Mouse (Mus musculus): ENCODE measurements at regions not wholly inside any gene's neighbourhood (a gene's known extent, or its start where the extent isn't known, plus 50 kb on each side); places are given as distances from the start of the nearest gene placed in this dataset.

GRCm38 (mm10) chr15:56045510-56046245, 1431.7 kb downstream of the Slc22a22 start:
- DNase-seq (ENCODE audit: low read depth, low spot score): no peak

DNA sequence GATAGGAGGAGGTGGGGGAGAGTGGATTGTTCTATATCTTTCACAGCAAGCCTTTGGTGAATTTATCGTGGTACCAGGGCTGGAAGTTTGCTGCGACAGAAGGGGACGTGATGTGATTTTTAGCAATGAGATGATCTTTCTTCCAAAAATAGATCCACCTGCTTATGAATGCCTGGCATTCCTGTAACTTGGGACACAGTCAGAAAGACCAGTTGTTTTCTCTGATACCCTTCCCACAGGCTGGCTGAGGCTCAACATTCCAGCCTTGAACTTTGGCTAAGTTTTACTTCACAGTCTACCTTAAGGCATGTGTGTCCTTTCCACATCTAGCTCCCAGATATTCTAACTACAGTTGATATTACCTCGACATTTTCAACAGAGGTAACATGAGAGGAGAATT, 1434.1 kb downstream of the Slc22a22 start:
- no peak for DNase-seq (ENCODE audit: low read depth, low spot score)

DNA sequence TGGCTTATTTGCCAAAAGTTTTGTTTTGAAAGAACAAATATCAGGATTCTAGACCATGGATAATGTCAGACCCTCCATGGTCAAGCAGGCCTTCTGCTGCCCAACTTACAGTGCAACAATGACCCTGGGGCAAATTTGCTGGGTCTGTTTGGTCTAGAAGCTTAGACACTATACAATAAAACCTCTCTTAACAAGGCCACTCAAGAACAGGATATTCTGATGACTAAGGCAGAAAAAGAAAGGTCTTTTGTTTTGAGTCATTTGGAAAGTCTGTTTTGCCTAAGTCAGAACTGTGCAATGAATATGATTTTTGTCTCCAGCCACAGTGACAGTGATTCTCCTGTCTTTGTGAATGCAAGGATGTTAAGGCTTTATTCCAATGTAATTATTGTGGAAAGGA, 1435.0 kb downstream of the Slc22a22 start:
- no peak for DNase-seq (ENCODE audit: low read depth, low spot score)

DNA sequence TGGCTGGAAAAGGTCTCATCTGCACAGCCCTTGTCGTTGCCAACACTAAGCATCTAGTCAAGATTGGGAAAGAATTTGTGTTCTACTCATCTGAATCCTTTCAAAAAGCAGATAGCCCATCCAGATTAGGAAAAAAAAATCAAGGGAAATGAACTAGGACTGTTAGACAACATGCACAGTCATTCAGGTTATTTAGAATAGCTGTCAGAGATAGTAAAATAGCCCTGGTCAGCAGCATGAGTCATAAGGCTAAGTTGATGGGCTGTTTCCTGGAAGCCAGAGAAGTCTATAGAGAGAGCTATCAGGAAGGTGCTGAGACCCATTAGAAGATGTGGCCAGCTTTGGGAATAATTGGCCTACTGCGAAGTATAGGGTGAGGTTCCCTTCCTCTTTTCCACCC, 1447.4 kb downstream of the Slc22a22 start:
- no peak for DNase-seq (ENCODE audit: low read depth, low spot score)

DNA sequence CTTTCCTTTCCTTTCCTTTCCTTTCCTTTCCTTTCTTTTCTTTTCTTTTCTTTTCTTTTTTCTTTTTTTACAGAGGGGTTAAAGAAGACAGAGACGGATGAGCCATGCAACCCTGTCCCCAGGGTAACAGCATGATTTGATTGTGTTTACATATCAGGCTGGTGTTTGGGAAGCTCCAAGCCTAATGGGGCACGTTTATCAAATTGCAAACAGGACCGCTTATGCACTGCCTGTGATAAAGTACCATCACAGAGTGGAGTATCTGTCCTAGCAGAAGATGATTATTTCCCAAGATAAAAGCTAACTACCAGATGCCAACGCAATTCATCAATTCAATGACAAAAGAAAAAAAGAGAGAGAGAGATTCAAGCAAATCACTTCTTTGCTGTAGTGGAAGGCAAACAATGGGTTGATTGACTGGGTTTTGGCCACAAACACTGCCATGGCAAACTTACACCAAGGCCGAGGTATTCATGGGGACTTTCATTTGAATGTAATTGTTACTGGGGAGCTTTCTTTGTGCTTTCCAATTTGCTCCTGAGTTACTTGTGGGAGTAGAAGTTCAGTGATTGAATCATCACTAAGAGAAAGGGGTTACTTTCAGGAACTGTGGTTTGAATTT, 1450.1 kb downstream of the Slc22a22 start:
- DNase-seq (ENCODE audit: low read depth, low spot score): no peak

DNA sequence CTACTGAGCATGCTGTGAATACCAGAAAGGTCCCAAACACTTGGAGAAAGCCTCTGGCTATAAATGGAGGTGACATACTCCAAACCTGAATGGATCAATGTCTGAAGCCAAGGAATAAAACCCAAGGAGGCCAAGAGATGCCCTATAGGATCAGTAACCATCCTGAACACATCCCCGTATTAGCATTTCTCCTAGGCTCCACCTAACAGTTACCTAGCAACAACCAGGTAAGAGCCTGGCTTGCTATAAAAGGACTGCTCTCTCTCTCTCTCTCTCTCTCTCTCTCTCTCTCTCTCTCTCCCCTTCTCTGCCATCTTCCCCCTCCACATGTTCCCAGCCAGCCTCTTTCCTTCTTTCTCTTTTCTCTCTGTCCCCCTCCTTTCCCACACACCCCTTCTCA, 1452.7 kb downstream of the Slc22a22 start:
- no peak for DNase-seq (ENCODE audit: low read depth, low spot score)

DNA sequence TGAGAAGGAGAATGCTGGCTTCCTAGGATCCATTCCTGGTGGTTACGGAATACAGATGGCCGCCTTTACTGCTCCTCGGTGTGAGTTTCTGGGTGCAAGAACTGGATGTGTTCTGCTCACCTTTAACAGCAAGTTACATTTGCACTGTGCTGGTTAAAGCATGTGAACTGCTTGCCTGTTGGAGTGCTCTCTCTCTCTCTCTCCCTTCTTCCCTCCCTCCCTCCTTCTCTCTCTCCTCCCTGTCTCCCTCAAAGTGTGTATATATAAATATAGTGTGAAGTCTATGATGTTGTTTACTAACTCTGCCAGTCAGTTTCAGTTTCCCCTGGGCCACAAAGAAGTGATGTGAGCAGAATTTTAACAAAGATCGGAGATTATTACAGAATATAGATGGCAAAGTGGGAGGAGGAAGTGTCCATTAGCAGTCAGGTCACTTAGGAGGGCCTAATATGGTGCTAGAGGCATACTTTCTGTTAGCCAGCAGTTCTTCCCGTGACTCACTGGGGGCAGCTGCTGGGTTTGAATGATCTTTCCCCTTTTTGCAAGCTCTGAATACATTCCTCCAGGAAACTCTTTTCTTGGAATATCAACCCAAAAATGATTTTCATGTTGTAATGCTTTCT, 1453.5 kb downstream of the Slc22a22 start:
- DNase-seq (ENCODE audit: low read depth, low spot score): no peak

DNA sequence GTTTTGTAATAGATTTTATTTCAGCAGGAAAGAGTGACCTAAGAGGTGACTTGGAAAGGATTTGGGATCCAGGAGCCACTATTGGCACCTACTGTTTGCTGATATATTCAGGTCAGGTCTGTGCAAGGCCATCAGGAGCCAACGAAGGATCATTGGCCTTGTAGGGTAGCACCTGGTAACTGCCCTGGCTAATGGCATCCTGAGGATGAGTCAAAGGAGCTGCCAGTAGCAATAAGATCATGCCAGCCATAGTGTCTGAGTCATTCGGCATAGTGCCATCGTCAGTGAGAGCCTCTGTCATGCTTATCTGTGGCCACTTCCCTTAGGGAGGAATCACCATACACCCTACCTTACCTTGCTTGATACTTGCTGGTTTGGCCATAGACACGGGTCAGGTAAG, 1455.1 kb downstream of the Slc22a22 start:
- no peak for DNase-seq (ENCODE audit: low read depth, low spot score)

DNA sequence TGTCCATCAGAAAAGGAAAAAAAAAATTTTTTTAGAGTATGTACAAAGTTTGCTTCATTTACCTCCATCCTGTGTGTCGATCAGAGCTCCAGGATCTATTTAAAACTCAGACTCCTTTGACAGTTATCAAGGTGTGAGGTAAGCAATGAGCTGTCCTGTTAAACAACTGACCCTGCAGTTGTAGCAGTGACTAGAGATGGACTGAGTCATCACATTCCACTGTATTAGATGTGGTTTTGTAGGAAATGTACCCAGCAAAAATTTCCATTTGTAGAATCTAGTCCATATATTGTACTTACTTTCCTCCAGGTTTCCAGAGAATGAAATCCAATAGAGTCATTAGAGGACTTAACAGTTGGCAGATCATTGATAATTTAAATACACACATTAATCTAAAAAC, 1459.3 kb downstream of the Slc22a22 start:
- DNase-seq (ENCODE audit: low read depth, low spot score): no peak

DNA sequence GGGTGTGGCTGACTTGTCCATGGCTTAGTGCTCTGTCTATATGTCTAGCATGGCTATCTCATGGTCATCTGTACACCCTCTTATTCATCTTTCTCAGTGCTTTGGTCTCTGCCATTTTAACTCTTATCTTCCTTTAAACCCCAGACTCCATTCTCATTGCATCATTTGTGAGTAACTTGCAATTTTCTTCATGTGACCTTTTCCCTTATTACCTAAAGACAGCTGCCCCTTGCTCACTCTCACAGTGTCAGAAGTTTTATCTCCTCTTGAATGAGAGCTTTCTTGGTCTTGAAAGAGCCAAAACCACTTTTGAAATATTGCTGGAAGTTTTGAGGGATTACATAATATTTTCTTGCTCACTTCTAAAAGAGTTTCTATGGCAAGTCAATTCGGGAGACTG, 1459.9 kb downstream of the Slc22a22 start:
- no peak for DNase-seq (ENCODE audit: low read depth, low spot score)

GRCm38 (mm10) chr15:56016070-56016469, 1461.4 kb downstream of the Slc22a22 start:
- DNase-seq (ENCODE audit: low read depth, low spot score): no peak

GRCm38 (mm10) chr15:56014059-56014620, 1463.3 kb downstream of the Slc22a22 start:
- no peak for DNase-seq (ENCODE audit: low read depth, low spot score)

DNA sequence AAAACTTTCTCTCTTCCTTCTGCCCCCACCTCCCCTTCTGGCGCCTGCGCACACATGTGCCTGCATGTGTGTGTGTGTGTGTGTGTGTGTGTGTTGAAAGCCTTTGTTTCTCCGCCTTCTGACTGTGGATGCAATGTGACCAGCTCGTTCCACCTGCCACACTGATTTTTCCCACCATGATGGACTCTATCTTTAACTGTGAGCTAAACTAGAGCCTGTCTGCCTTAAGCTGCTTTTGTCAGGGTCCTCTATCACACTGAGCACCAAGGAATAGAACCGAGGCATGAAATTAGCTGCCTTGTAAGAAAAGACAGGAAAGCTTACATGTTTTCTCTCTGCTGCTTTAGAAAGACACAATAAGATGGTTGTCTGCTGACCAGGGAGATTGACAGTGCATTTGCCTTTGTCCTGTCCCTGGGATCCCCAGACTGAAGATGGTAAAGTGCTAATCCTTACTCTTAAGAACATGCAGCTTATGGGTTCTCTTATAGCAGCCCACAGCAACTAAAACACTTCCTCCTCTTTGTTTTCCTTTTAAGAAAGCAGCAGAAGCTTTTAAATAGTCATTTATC, 1468.7 kb downstream of the Slc22a22 start:
- no peak for DNase-seq (ENCODE audit: low read depth, low spot score)

- no peak for DNase-seq (ENCODE audit: low read depth, low spot score)
Measured at GRCm38 (mm10) chr15:56007376-56007775, 1470.0 kb downstream of the Slc22a22 start.

GRCm38 (mm10) chr15:56005361-56005760, 1472.1 kb downstream of the Slc22a22 start:
- DNase-seq (ENCODE audit: low read depth, low spot score): no peak

DNA sequence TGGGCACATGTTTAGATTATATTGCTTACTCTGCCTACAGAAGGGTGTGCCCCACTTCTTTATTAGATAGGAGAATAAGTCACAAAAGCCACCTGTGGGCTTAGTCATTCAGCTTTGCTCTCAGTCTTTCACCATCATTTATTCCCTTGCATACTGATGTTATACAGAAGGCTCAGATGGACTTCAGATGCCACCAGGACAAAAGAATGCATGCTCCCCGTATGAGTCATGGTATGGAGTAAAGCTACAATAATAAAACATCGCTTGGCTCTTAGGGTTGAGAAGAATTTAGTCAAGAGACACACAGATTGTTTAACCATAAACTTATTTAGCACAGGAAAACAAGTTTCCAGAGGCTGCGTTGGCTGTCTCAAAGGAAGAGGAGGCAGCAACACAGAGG, 1473.5 kb downstream of the Slc22a22 start:
- no peak for DNase-seq (ENCODE audit: low read depth, low spot score)

GRCm38 (mm10) chr15:55999605-56000004, 1477.8 kb downstream of the Slc22a22 start:
- no peak for DNase-seq (ENCODE audit: low read depth, low spot score)

GRCm38 (mm10) chr15:55997977-55998376, 1479.4 kb downstream of the Slc22a22 start:
- DNase-seq (ENCODE audit: low read depth, low spot score): no peak

- DNase-seq (ENCODE audit: low read depth, low spot score): no peak
Measured at GRCm38 (mm10) chr15:55994680-55995079, 1482.7 kb downstream of the Slc22a22 start.

GRCm38 (mm10) chr15:55975843-55976242, 1501.6 kb downstream of the Slc22a22 start:
- DNase-seq (ENCODE audit: low read depth, low spot score): no peak

GRCm38 (mm10) chr15:55966780-55967179, 1510.6 kb downstream of the Slc22a22 start:
- DNase-seq (ENCODE audit: low read depth, low spot score): no peak

DNA sequence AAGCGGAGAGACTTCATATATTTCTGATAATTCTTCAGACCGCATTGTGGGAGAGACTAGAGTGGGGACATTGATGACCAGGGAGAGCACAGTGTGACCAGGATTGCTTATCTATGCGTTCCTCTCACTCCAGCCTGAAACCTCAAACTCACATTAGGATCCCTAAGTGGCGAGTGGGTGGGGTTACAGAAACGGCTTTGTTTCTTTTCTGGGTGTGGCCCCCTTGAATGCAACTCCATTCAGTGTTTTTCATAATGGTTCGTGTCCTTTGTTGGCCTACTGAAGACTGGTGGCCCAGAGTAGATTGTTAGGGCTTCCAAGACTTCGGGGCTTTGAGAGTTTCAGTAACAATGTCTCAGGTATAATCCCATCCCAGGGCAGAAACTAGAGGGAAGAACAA, 1512.1 kb downstream of the Slc22a22 start:
- DNase-seq (ENCODE audit: low read depth, low spot score): no peak

Data from telencephalon, adult 2 months (tissue).